Comparison of ENCODE assay signal across 15 mouse cellular contexts in the genomic region with DNA sequence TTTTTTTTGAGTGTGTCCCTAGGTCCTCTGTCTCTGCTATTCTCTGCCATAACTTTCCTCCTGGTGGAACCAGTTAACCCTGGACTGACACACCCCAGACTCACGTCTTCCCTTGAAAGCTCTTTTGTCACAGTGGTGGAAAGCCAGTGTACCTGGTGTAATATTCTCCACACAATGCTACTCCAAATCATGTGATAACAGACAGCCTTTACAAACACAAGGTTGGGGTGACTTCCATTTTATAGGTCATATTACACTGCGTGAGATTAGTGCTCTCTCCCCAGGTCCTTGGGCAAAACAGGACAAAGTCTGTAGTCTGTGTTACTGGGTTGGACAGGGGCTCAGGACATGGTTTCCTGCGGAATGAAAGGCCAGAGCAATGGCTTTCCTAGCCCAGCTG.
"Had no signal": no experiment of that assay in that cellular context is flagged by ENCODE, and none has a peak within 500 bp of the region (broad histone marks: within the 10 kb centered on the region; RNA-seq: fewer than 3 reads in every experiment).

No protein-coding gene starts in this region.

- H3K27me3 ChIP-seq: neural tube, embryonic 12.5 days; neural tube, embryonic 13.5 days; neural tube, embryonic 15.5 days had no signal

- H3K36me3 ChIP-seq: neural tube, embryonic 12.5 days; neural tube, embryonic 13.5 days; neural tube, embryonic 15.5 days had no signal

- H3K4me3 ChIP-seq: neural tube, embryonic 12.5 days; neural tube, embryonic 13.5 days; neural tube, embryonic 15.5 days had no signal

- DNase-seq: retina, postnatal 1 day; right cerebral cortex, adult 18-20 months; right cerebral cortex, postnatal 14 days; right cerebral cortex, postnatal 25 days; right cerebral cortex, postnatal 4 days; spleen, adult 18-20 months; thymus, adult 18-20 months; thymus, adult 2 months; thymus, postnatal 14 days; thymus, postnatal 25 days; thymus, postnatal 36 days; thymus, postnatal 4 days had no signal

- H3K4me2 ChIP-seq: neural tube, embryonic 12.5 days; neural tube, embryonic 13.5 days; neural tube, embryonic 15.5 days had no signal

- H3K4me1 ChIP-seq: neural tube, embryonic 12.5 days; neural tube, embryonic 13.5 days; neural tube, embryonic 15.5 days had no signal

- H3K9ac ChIP-seq: neural tube, embryonic 12.5 days; neural tube, embryonic 13.5 days; neural tube, embryonic 15.5 days had no signal

- H3K27ac ChIP-seq: neural tube, embryonic 12.5 days; neural tube, embryonic 13.5 days; neural tube, embryonic 15.5 days had no signal

- H3K9me3 ChIP-seq: neural tube, embryonic 12.5 days; neural tube, embryonic 13.5 days; neural tube, embryonic 15.5 days had no signal
